Mouse (Mus musculus) B cell, adult 2 months (primary cell): ENCODE measurements at regions not wholly inside any gene's neighbourhood (a gene's known extent, or its start where the extent isn't known, plus 50 kb on each side); places are given as distances from the start of the nearest gene placed in this dataset.

ENCODE experiments used
- DNase-seq, 2 experiments: peaks; one replicate each; pipeline ENCODE4 v3.0.0; 2022

DNA sequence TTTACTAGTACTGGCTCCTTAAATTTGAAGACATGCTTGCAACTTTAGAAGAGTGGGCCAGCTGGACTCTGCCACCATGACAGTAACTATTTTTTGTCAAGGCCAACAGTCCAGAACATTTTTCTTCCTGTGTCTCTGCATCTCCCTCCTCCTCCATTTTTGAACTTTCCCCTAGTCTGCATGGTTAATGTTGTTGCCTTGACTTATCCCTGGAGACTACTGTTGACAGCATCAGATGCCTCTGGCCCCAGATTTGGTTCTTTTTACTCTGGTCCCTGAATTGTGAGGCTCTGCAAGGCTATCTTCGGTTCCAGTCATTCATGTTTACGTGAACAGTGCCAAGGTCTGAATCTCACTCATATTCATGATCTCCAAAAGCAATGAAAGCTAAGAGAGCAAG, 724.4 kb upstream of the 2610301B20Rik start:
- DNase-seq, result no peak

DNA sequence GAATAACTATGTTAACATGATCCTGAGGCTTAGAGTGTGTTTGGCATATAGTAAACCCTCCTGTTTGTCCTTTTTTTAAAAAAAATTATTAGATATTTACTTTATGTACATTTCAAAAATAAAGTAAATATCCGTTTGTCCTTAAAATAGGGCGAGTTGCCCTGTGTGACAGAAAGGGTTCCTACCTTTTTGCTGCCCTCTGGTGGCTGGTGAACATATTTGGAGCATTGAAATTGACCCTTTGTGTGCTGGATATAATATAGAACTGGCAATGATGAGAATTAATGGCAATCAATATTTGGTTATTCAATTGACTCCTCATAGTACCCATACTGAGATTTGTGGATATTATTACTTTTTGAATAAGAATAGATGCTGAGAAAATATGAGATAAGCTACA, 723.8 kb upstream of the 2610301B20Rik start:
- DNase-seq, result peak; percentile 19 to 30

GRCm38 (mm10) chr4:10155705-10156390, 718.5 kb upstream of the 2610301B20Rik start:
- DNase-seq, result no peak

GRCm38 (mm10) chr4:10189896-10190295, 684.4 kb upstream of the 2610301B20Rik start:
- DNase-seq, result no peak

- no peak for DNase-seq
Measured at GRCm38 (mm10) chr4:10197245-10197943, 676.9 kb upstream of the 2610301B20Rik start.

DNA sequence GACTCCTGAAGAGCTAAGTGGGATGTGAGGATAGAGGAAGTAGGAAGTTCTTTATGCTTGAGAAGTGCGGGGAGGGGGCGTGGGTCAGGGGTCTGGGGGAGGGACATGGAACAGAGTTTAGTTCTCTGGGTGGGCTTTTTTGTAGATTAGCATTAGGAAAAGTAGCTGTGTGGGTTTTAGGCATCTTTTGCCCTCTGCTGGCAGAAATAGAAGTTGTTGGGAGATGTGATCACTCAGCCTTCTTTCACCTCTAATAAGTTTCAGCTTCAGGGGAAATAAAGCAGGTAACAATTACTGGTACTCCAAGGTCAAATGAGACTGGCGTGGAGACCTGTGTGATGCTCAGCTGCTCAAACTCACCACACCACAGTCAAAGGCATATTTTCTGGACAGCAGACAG, 672.5 kb upstream of the 2610301B20Rik start:
- DNase-seq, result no peak

GRCm38 (mm10) chr4:10204224-10204623, 670.1 kb upstream of the 2610301B20Rik start:
- DNase-seq, result no peak

DNA sequence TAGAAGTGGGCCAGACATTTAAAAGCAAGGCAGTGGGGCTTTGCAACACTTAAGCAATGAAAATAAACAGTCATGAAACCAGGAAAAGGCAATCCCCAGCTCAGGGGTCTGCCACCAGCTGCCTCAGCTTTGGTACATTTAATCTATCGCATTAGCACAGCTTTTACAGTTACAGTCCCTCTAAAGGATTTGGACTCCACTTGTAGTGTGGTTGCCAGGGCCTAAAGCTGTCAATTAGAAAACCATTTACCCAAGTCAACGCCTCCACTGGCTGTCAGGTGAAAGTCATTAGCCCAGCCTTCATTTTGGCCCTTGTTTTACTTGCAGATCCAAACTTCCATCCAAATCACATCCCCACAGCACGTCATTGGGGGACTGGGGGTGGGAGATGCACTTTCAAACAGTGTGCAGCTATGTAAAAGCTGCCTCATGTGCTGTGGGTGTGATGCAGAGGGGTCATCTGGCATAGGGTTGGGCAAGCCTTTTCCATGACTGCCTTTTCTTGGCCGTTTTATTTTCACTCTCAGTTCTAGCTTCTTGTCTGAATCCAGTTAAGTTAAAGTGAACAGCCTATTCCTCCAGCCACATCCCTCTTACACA, 664.9 kb upstream of the 2610301B20Rik start:
- DNase-seq, result no peak

- DNase-seq, result no peak
Measured at GRCm38 (mm10) chr4:10211303-10211702, 663.0 kb upstream of the 2610301B20Rik start.

DNA sequence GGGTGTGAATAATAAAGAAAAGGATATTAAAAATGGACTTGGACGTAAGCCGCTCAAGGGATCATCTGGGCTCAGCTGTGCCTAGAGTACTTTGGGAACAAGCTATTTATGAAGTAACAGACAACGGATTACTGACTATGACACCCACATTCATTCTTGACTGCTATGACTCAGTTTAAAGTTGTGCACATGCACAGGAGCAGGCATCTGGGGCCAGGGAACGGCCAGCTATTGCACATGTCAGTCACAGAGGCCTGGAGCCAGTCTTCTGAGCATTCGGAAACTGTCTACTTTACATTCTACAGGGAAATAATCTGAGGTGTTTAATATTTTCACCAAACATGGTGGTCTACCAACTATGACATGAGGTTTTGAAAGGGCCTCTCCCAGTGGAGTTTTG, 639.0 kb upstream of the 2610301B20Rik start:
- DNase-seq, result no peak

GRCm38 (mm10) chr4:10242117-10242516, 632.2 kb upstream of the 2610301B20Rik start:
- DNase-seq, result no peak

- DNase-seq, result no peak
Measured at GRCm38 (mm10) chr4:10242909-10243308, 631.4 kb upstream of the 2610301B20Rik start.

DNA sequence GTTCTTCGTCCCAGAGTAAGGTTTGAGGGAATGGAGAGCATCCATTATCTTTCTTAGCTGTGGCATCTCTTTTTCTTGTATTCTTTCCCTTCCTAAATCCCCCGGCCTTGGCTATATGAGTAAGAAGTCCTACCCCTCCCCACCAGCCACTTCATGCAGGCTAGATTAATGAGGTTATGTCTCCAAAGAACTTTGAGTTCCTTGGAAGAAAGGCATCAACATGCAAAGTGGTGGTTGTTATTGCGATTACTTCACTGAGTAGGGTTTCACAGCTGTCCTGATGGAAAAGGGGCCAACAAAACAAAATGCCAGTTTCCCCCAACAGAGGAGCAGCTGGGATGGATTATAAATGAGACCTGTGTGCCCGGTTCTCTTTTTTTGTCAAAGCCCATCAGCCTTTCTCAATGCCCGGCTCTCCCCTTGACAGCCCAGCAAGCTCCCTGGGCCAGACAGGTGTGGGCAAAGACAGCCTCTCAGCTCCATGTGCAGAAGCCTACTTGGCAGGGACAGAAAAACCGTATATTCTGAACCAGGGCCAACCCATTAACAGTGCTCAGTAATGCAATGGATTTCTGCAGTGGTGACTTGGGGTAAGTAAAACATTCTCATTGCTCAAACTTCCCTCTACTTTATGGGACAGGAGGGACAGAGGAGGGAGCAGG, 620.1 kb upstream of the 2610301B20Rik start:
- no peak for DNase-seq

DNA sequence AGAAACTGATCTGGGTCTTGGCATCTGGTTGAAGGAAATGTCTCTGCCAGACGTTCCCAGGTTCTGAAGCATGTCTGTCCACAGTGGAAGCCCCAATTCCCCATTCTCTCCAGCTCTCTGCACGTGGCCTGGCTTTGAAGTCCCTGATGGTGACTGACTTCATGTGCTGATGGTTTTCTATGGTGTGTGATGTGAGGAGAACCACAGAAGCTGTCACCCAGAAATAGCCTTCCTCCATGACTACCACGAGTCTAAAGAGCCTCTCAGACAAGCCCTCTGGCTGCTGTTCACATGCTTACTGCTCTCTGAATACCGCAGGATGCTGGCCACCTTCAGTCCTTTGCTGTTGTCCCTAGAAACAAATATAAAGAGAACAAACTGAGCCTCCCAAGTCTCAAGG, 616.8 kb upstream of the 2610301B20Rik start:
- DNase-seq, result no peak

DNA sequence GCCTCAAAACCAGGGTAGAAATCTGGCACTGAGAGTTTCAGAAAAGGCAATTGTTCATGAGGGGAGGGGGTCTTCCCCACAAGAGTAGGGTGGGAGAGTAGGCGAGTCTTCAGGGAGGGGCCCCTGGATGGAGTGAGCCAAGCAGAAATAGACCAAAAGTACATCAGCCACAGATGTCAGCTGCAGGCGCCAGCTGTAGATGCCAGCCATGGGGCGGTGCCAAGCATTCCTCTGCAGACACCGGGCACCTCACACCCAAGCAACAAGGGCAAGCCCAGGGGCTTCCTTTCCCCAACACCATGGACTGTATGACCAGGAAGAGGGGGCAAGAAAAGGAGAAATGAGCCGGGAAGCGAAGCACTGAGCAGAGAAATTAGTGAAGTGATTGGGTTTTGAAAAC, 613.9 kb upstream of the 2610301B20Rik start:
- no peak for DNase-seq

DNA sequence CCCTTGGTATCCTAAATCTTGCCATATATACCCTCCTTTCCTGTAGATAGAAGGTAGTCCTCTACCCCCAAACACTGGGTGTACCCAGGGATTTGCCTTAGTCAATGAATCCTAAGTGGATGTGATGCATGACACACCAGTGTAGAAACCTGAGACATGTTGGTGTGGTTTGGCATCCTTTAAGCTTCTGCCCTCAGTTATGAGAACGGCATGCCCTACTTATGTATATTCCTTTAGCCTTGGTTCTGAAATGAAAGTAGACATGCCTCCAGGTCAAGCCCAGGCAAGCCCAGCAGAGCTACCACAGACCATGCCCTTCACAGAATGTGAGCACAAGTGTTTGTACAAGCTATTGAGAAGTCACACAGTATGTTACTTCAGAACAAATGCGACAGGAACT, 608.4 kb upstream of the 2610301B20Rik start:
- DNase-seq, result no peak

DNA sequence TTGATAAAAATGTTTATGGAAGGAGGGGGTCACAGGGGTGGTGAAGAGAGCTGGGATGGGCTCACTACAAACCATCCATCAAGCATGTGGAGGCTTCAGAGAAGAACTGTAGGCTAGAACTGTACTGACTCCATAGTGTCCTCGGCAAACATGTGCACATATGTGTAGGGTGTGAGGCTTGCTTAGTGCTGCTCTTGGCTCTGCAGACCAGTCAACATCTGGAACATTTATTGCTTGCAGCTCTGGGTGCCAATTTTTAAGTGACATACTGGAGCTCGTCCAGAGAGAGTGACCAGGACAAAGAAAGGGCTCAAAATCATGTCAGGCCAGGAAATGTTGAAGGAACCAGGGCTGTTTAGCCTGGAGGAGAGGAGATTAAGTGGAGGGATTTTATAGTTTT, 588.7 kb upstream of the 2610301B20Rik start:
- DNase-seq, result no peak

- DNase-seq, result no peak
Measured at GRCm38 (mm10) chr4:10290326-10290725, 584.0 kb upstream of the 2610301B20Rik start.

DNA sequence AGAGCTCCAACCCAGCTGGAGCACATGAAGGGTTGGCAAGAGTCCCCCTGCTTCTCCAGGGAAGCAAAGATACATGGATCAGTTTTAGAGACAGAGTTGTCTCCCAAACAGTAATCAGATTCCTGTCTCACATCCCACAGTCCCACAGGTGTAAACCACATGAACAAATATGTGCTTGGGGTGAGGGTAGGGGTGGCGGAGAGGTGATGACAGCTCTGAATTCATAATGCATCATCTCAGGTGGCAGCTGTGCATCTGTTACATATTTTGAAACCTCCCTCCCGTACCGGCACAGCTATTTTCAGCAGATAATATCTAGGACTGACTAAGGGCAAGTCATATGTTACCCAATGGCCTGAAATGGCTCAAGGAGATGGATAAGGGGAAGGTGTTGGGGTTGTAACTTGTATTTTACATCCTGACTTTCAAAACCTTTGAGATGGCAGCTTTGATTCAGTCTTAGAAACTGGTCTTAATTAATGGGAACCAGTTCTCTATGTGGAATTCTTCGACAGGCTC, 579.2 kb upstream of the 2610301B20Rik start:
- DNase-seq, result no peak

GRCm38 (mm10) chr4:10296220-10296619, 578.1 kb upstream of the 2610301B20Rik start:
- DNase-seq, result no peak

- no peak for DNase-seq
Measured at GRCm38 (mm10) chr4:10311886-10312285, 562.4 kb upstream of the 2610301B20Rik start.

GRCm38 (mm10) chr4:10315144-10315543, 559.2 kb upstream of the 2610301B20Rik start:
- DNase-seq, result no peak

GRCm38 (mm10) chr4:10315875-10316274, 558.4 kb upstream of the 2610301B20Rik start:
- no peak for DNase-seq
